Mouse (Mus musculus) spleen, adult 10 weeks (tissue): ENCODE measurements around the gene Obp2a. TPM values are rescaled to one million over a fixed set of nuclear protein-coding genes. Genes with fewer than 3 reads are reported as not detected.

Experiments used
- polyA plus RNA-seq: library from polyadenylated mRNA; stranded (reverse); fragments of 350-450 nt; fragmentation: Illumina TruSeq; extraction: RNeasy Lipid Tissue Mini Kit (QIAGEN cat#74804); gene quantifications from one replicate; pipeline ENCODE4 v1.2.3, GENCODE M21; 2015; ENCODE audit warnings: low replicate concordance; ENCODE audit not compliant: insufficient read depth

The Obp2a gene
- not detected for polyA plus RNA-seq

GRCm38 (mm10) chr2:25699743-25700142, at the start of gene Obp2a:
Obp2a (plus strand) TSS chr2:25700043.

GRCm38 (mm10) chr2:25652902-25653301, 46.9 kb upstream of the Obp2a start, which contains the start of gene Lcn8:
Lcn8 (plus strand) TSS chr2:25653120.

GRCm38 (mm10) chr2:25657652-25658051, 42.2 kb upstream of the Obp2a start, which contains the start of gene Lcn5:
Lcn5 (plus strand) TSS chr2:25657952.

GRCm38 (mm10) chr2:25676486-25676885, 23.4 kb upstream of the Obp2a start, which contains the start of gene Lcn6:
Lcn6 (plus strand) TSS chr2:25676786.

GRCm38 (mm10) chr2:25682426-25682825, 17.4 kb upstream of the Obp2a start, which contains the start of gene Lcn10:
Lcn10 (plus strand) TSS chr2:25682726.

GRCm38 (mm10) chr2:25706643-25707481, 7.0 kb downstream of the Obp2a start, which contains the start of gene Bmyc:
Bmyc (plus strand) TSS chr2:25706739.

GRCm38 (mm10) chr2:25736709-25737108, 36.9 kb downstream of the Obp2a start, which contains the start of gene Obp2b:
Obp2b (plus strand) TSS chr2:25737009.

Other genes starting within 250 kb of the Obp2a start
- not detected for gene Clic3, start 243.2 kb upstream of the Obp2a start, polyA plus RNA-seq
- 33.9 TPM for gene Paxx, start 238.9 kb upstream of the Obp2a start, polyA plus RNA-seq
- gene Ptgds, start 230.0 kb upstream of the Obp2a start, polyA plus RNA-seq = not detected
- gene Lcn12, start 206.1 kb upstream of the Obp2a start, polyA plus RNA-seq = not detected
- 33.4 TPM for gene Fbxw5, start 199.3 kb upstream of the Obp2a start, polyA plus RNA-seq
- 0.72 TPM for gene C8g, start 198.3 kb upstream of the Obp2a start, polyA plus RNA-seq
- gene Traf2, start 153.1 kb upstream of the Obp2a start, polyA plus RNA-seq = 24.0 TPM
- gene Edf1, start 142.2 kb upstream of the Obp2a start, polyA plus RNA-seq = 41.3 TPM
- 0.43 TPM for gene Mamdc4, start 125.2 kb upstream of the Obp2a start, polyA plus RNA-seq
- gene Phpt1, start 124.8 kb upstream of the Obp2a start, polyA plus RNA-seq = 21.0 TPM
- gene Ajm1, start 118.3 kb upstream of the Obp2a start, polyA plus RNA-seq = 0.72 TPM
- gene Rabl6, start 91.5 kb upstream of the Obp2a start, polyA plus RNA-seq = 59.4 TPM
- not detected for gene Ccdc183, start 82.4 kb upstream of the Obp2a start, polyA plus RNA-seq
- gene Tmem141, start 78.0 kb upstream of the Obp2a start, polyA plus RNA-seq = 14.0 TPM
- gene Fcna, start 72.0 kb upstream of the Obp2a start, polyA plus RNA-seq = 205 TPM
- gene Lcn8, start 46.9 kb upstream of the Obp2a start, polyA plus RNA-seq = not detected
- gene Lcn5, start 42.1 kb upstream of the Obp2a start, polyA plus RNA-seq = not detected
- gene Lcn6, start 23.3 kb upstream of the Obp2a start, polyA plus RNA-seq = not detected
- not detected for gene Lcn10, start 17.3 kb upstream of the Obp2a start, polyA plus RNA-seq
- gene Bmyc, start 6.7 kb downstream of the Obp2a start, polyA plus RNA-seq = 11.3 TPM
- gene Obp2b, start 37.0 kb downstream of the Obp2a start, polyA plus RNA-seq = not detected
- gene Lcn3, start 65.5 kb downstream of the Obp2a start, polyA plus RNA-seq = not detected
- gene Lcn11, start 77.0 kb downstream of the Obp2a start, polyA plus RNA-seq = not detected
- gene Gm13539, start 82.2 kb downstream of the Obp2a start, polyA plus RNA-seq = not detected
- not detected for gene Glt6d1, start 115.8 kb downstream of the Obp2a start, polyA plus RNA-seq
- not detected for gene Lcn9, start 123.1 kb downstream of the Obp2a start, polyA plus RNA-seq
- not detected for gene Sohlh1, start 147.2 kb downstream of the Obp2a start, polyA plus RNA-seq
- not detected for gene Kcnt1, start 163.7 kb downstream of the Obp2a start, polyA plus RNA-seq